Mouse (Mus musculus) cortical plate, adult 2 months (tissue): Measurements from ENCODE around the gene Mvp. TPM values are rescaled to one million over a fixed set of nuclear protein-coding genes. Genes with fewer than 3 reads are reported as not detected.
A peak's percentile ranks its signal among the peaks of the same experiment; 100 is the strongest.

Experiments used
- H3K27ac ChIP-seq: fragments of 200-500 bp; 2 replicates; pipeline ENCODE4 v1.5.1; 2012; ENCODE audit warnings: low read length, control low read depth, inconsistent platforms; ENCODE audit not compliant: insufficient read depth
- H3K4me1 ChIP-seq: fragments of 200-500 bp; 2 replicates; pipeline ENCODE4 v1.6.1; 2011; ENCODE audit warnings: low read length; ENCODE audit not compliant: control insufficient read depth, insufficient read depth
- H3K4me3 ChIP-seq: fragments of 200-500 bp; 2 replicates; pipeline ENCODE4 v1.5.1; 2011; ENCODE audit warnings: mild to moderate bottlenecking, low read length, control low read depth; ENCODE audit not compliant: insufficient read depth
- CTCF ChIP-seq: fragments of 200-500 bp; IDR thresholded peaks from 2 replicates; pipeline ENCODE4 v1.5.1; 2011; ENCODE audit warnings: mild to moderate bottlenecking, control low read depth, low read length; ENCODE audit not compliant: insufficient read depth; ENCODE audit errors: extremely low read depth
- POLR2A ChIP-seq: fragments of 200-500 bp; IDR thresholded peaks from 2 replicates; pipeline ENCODE4 v1.6.1; 2011; ENCODE audit warnings: mild to moderate bottlenecking, low read length, control low read depth; ENCODE audit not compliant: insufficient read depth; ENCODE audit errors: extremely low read depth
- polyA plus RNA-seq: library from polyadenylated mRNA; depleted of rRNA; stranded (reverse); fragments of >200 nt; gene quantifications from 2 replicates; pipeline ENCODE4 v1.2.3, GENCODE M21; 2012

Gene Mvp
- polyA plus RNA-seq, 1 experiment = 8.2 TPM

DNA sequence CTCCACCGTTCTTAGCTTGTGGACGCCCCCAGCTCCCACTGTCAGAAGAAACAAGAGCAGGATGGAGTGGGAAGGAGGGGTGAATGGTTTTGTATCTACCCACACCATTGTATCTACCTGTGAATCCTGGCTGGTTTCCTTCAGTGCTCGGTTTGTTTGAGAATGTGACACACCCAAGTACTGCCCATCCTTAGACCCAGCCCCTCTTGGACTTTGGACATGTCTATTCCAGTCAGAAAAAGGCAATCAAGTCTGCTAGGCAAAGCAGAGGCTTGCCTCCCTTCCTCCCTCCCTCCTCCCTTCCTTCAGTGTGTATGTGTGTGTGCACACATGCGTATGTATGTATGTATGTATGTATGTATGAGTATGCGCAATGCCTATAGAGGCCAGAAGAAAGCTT is 10.8 kb downstream of the Mvp start:
- TF ChIP-seq POLR2A (no peak), CTCF (no peak)
- H3K27ac ChIP-seq = no peak overlapping the region
- no peaks in the 10 kb centered on the region; the same call in 1 of the 2 replicates for H3K4me1 ChIP-seq
- no peak overlapping the region for H3K4me3 ChIP-seq

DNA sequence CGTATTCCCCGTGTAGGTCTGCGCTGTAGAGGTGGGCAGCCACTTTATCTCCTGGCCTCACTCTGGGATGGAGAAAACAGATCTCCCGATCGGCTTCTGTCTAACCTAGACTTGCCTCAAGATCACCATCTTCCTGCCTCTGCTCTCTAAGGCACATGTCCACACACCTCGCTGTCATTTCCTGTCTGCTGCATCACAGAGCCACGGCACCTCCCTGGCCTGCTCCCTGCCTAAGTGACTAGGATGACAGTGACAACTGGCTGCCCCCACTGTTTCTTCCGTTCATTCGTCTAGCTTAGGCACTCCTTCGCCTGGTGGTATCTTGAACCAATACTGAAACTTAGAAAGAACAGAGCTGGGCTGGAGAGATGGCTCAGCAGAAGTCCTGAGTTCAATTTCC is 14.9 kb downstream of the Mvp start:
- no peaks in the 10 kb centered on the region for H3K4me1 ChIP-seq
- H3K27ac ChIP-seq = no peak overlapping the region
- no peak for TF ChIP-seq CTCF
- no peak for TF ChIP-seq POLR2A
- H3K4me3 ChIP-seq = no peak overlapping the region

DNA sequence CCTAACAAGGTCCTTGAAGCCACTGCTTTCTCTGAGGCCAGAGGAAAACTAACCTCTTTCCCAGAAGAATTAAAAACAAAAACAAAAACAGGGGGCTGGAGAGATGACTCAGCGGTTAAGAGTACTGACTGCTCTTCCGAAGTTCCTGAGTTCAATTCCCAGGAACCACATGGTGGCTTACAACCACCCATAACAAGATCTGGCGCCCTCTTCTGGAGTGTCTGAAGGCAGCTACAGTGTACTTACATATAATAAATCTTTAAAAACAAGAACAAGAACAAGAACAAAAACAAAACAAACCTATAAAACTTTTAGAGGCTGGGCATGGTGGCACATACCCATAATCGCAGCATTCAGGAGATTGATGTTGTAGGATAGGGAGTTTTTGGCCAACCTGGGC is 18.0 kb downstream of the Mvp start:
- TF ChIP-seq POLR2A (no peak), CTCF (no peak)
- H3K27ac ChIP-seq = no peak overlapping the region
- no peaks in the 10 kb centered on the region for H3K4me1 ChIP-seq
- H3K4me3 ChIP-seq = no peak overlapping the region

- TF ChIP-seq POLR2A (no peak), CTCF (no peak)
- H3K4me3 ChIP-seq = no peak overlapping the region
- no peaks in the 10 kb centered on the region for H3K4me1 ChIP-seq
- no peak overlapping the region for H3K27ac ChIP-seq
These were observed 25.6 kb downstream of the Mvp start for GRCm38 (mm10) chr7:126988816-126989215.

GRCm38 (mm10) chr7:126986319-126986718 is 28.1 kb downstream of the Mvp start:
- Histone ChIP-seq H3K4me1 (no peaks in the 10 kb centered on the region), H3K27ac (no peak overlapping the region), H3K4me3 (no peak overlapping the region)
- TF ChIP-seq POLR2A (no peak), CTCF (peak; percentile 49)

DNA sequence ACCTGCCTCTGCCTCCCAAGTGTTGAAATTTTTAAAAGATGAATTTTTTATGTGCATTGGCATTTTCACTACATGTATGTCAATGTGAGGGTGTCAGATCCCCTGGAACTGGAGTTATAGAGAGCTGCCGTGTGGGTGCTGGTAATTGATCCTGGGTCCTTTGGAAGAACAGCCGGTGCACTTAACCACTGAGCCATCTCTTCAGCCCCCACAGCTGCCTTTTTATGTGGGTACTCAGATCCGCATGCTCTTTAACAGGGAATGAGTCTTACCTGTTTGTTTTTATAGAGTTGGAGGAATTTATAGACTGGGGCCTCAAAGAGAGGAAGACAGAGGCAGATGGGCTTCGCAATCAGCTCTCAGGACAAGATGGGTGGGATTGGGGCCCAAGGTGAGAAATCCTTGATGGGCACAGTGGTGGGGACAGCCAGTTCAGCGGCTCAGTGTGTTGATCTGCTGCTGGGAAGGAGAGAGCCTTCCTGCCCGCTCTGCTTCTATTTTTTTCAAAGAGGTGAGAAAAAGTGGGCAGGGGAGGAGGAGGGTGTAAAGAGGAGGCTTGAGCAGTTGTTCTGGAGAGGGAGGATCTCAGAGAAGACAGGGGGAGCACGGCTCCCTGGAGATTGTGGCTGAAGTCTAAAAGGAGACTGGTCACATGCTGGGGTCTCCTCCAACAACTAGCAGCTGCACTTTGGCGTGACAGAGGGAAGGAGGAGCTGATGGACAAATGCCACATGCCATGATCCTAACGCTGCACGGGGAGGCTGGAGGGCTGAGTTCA is 29.6 kb downstream of the Mvp start:
- H3K4me1 ChIP-seq = no peaks in the 10 kb centered on the region
- no peak overlapping the region for H3K4me3 ChIP-seq
- no peak overlapping the region for H3K27ac ChIP-seq
- TF ChIP-seq POLR2A (no peak), CTCF (no peak)

DNA sequence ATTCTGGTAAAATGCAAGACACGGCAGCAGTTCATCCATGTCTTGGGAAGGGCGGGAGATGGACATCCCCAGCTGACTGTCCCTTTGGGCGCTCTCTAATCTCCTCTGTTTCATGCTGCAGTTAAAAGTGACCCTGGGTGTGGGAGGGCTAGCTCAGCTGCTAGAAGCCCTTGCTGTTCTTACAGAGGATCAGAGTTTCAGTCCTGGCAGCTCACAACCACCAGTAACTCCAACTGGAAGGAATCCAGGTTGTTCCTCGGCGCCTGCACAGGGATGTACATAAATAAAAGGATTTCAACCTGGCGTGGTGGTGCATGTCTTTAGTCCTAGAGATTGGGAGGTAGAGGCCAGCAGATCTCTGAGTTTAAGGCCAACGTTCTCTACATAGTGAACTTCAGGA is 31.3 kb downstream of the Mvp start:
- Histone ChIP-seq H3K4me3 (no peak overlapping the region), H3K4me1 (0 out of 2 replicates have a peak, but pooled peaks cover 1% of the 10 kb centered on the region), H3K27ac (no peak overlapping the region)
- TF ChIP-seq POLR2A (no peak), CTCF (no peak)

DNA sequence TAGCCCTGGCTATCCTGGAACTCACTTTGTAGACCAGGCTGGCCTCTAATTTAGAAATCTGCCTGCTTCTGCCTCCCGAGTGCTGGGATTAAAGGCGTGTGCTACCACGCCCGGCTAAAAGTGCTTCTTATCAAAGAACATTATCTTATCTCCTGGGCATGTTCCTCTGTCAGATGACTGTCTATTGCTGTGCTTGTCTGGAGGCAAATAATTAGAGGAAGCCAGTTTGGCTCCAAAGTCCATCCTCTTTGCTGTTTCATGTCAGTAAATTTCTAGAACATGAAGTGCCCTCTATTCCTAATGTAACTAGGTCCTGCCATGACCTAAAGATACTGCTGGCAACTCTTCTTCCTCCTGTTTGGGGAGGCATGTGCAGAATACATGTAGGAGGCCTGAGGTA is 32.4 kb downstream of the Mvp start:
- Histone ChIP-seq H3K4me3 (no peak overlapping the region), H3K27ac (no peak overlapping the region), H3K4me1 (peaks cover 5% of the 10 kb centered on the region; the same call in 1 of the 2 replicates)
- TF ChIP-seq POLR2A (no peak), CTCF (no peak)

GRCm38 (mm10) chr7:126981601-126982000 is 32.8 kb downstream of the Mvp start:
- no peak overlapping the region for H3K27ac ChIP-seq
- no peak overlapping the region for H3K4me3 ChIP-seq
- TF ChIP-seq POLR2A (no peak), CTCF (no peak)
- H3K4me1 ChIP-seq = peaks cover 6% of the 10 kb centered on the region; the same call in 1 of the 2 replicates

DNA sequence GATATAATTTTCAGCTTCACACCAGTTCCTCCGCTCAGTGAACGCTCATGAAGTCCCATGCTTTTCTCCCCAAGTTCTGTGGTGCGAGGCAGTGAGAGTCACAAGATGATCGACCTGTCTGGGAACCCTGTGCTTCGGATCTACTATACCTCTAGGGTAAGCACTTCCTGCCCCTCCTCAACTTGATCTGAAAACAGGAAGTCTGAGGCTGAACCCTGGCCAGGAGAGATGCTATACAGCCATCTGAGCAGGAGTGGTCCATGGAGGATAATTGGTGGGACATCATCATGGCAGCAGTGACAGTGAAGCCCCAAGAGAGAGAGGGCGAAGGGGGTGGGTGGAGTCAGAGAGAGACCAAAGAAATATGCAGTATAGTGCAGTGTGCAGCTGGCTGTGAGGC is 35.6 kb downstream of the Mvp start:
- TF ChIP-seq POLR2A (no peak), CTCF (no peak)
- H3K27ac ChIP-seq = no peak overlapping the region
- no peak overlapping the region for H3K4me3 ChIP-seq
- peaks cover 6% of the 10 kb centered on the region; the same call in 1 of the 2 replicates for H3K4me1 ChIP-seq
